Mouse (Mus musculus) liver, adult 2 months (tissue): ENCODE results near the gene Luzp1. TPM values are rescaled to one million over a fixed set of nuclear protein-coding genes. Genes with fewer than 3 reads are reported as not detected.

Source experiments
- DNase-seq: peaks from one replicate; pipeline ENCODE4 v3.0.0-alpha.2; 2011; ENCODE audit warnings: low read depth, low spot score; ENCODE audit errors: extremely low read depth
- H3K27ac ChIP-seq: fragments of 200-500 bp; replicated peaks from 2 replicates; pipeline ENCODE4 v1.5.1; 2012; ENCODE audit warnings: low read depth, mild to moderate bottlenecking, control low read depth, inconsistent platforms, low read length; ENCODE audit not compliant: insufficient read depth
- H3K27me3 ChIP-seq: fragments of 200-500 bp; 2 replicates; pipeline ENCODE4 v1.6.1; 2012; ENCODE audit warnings: mild to moderate bottlenecking, moderate library complexity, low read length, inconsistent platforms; ENCODE audit not compliant: control insufficient read depth, insufficient read depth
- H3K36me3 ChIP-seq: fragments of 200-500 bp; 2 replicates; pipeline ENCODE4 v1.6.1; 2012; ENCODE audit warnings: low read length, inconsistent platforms; ENCODE audit not compliant: control insufficient read depth, insufficient read depth
- H3K4me1 ChIP-seq: fragments of 200-500 bp; 2 replicates; pipeline ENCODE4 v1.6.1; 2011; ENCODE audit warnings: low read length; ENCODE audit not compliant: control insufficient read depth, insufficient read depth
- H3K4me3 ChIP-seq: fragments of 200-500 bp; 2 replicates; pipeline ENCODE4 v1.5.1; 2011; ENCODE audit warnings: low read depth, mild to moderate bottlenecking, control low read depth, low read length, moderate library complexity; ENCODE audit not compliant: insufficient read depth
- H3K79me2 ChIP-seq: fragments of 200-500 bp; 2 replicates; pipeline ENCODE4 v1.6.1; 2012; ENCODE audit warnings: inconsistent platforms, mild to moderate bottlenecking, low read length, moderate library complexity; ENCODE audit not compliant: control insufficient read depth, insufficient read depth
- H3K9ac ChIP-seq: fragments of 200-500 bp; 2 replicates; pipeline ENCODE4 v1.6.1; 2012; ENCODE audit warnings: low read depth, mild to moderate bottlenecking, control low read depth, inconsistent platforms, low read length
- CTCF ChIP-seq: fragments of 200-500 bp; IDR thresholded peaks from 2 replicates; pipeline ENCODE4 v1.5.1; 2011; ENCODE audit warnings: low read depth, low read length, control low read depth
- POLR2A ChIP-seq: fragments of 200-500 bp; IDR thresholded peaks from 2 replicates; pipeline ENCODE4 v1.6.1; 2011; ENCODE audit warnings: low read length, control low read depth; ENCODE audit not compliant: insufficient read depth; ENCODE audit errors: extremely low read depth
- WGBS: fragments of 180-500 bp; shearing (Covaris S2); methylation state at CpG from one replicate; pipeline ENCODE4 v1.1.7; 2018; 5-methylcytosine and 5-hydroxymethylcytosine counted together
- polyA plus RNA-seq: library from polyadenylated mRNA; depleted of rRNA; stranded (reverse); fragments of >200 nt; gene quantifications from 2 replicates; pipeline ENCODE4 v1.2.3, GENCODE M21; 2012; rRNA removed
- total RNA-seq: library from RNA; depleted of rRNA; stranded (reverse); fragments of >200 nt; gene quantifications from 2 replicates; pipeline ENCODE4 v1.2.3, GENCODE M21; 2014; rRNA removed

The Luzp1 gene
- total RNA-seq: 6.8 and 8.1 TPM in 2 replicates
- 2.5 and 3.3 TPM in 2 replicates for polyA plus RNA-seq

DNA sequence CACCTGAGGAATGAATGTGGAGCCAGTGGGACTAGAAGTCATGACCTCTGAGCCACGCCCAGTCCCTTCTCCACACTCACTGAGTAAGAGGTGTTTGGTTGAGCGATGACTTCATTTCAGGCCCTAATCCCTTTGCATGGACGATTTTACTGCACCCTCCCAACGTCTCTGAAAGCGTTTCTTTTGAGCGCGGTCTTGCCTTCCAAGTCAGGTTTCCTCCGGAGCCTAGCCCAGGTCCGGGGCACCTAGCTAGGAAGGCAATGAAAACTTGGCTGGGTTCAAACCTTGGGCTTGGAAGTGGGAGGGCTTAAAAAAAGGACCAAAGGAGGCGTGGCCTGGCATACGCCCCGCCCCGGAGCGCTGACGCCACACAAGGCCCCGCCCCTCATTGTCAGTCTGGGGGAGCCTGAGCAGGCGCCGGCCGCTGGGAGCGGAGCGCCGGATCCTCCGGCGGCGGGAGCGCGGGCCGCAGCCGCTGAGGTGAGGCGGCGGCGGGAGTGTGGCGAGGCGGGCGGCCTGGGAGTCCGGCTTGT lies at the start of gene Luzp1:
Gene Luzp1 (plus strand): TSS at position 391 of the 533 bp plus-strand sequence.
- TF ChIP-seq CTCF (no peak), POLR2A (peak; percentile 95)
- Histone ChIP-seq H3K79me2 (peaks cover 3% of the 10 kb centered on the region; the same call in 1 of the 2 replicates), H3K27ac (peak within 1 kb of the TSS; percentile 77), H3K4me1 (peaks cover 4% of the 10 kb centered on the region; the same call in 1 of the 2 replicates), H3K4me3 (peak within 1 kb of the TSS; percentile 94), H3K36me3 (no peaks in the 10 kb centered on the region), H3K27me3 (no peaks in the 10 kb centered on the region), H3K9ac (peak within 1 kb of the TSS; percentile 98)
- peak; percentile 78 for DNase-seq
- 3% methylated on average over 36 of the region's 36 CpGs for WGBS

DNA sequence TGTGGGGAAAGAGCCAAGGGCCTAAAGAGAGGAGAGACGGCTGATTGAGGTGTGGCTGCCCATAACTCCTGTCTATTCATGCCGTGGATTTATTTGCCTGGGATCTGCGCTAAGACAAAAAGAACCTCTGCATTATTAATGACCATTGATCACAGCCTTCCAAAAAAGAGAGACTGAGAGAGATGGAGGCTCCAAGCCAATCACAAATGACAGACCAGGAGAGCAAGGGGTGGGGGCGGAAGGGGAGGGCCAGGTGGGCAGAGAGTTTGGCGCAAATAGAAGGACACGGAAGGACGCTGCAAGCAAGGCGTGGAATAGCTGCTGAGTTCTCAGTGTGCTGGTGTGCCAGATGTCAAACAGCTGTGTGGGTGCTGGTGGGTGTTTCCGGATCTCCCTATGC lies 46.3 kb upstream of the Luzp1 start, which contains the start of gene Htr1d:
Gene Htr1d (plus strand): TSS at position 301 of the 400 bp plus-strand sequence.
- Histone ChIP-seq H3K36me3 (no peaks in the 10 kb centered on the region), H3K27ac (no peak within 1 kb of the TSS)

DNA sequence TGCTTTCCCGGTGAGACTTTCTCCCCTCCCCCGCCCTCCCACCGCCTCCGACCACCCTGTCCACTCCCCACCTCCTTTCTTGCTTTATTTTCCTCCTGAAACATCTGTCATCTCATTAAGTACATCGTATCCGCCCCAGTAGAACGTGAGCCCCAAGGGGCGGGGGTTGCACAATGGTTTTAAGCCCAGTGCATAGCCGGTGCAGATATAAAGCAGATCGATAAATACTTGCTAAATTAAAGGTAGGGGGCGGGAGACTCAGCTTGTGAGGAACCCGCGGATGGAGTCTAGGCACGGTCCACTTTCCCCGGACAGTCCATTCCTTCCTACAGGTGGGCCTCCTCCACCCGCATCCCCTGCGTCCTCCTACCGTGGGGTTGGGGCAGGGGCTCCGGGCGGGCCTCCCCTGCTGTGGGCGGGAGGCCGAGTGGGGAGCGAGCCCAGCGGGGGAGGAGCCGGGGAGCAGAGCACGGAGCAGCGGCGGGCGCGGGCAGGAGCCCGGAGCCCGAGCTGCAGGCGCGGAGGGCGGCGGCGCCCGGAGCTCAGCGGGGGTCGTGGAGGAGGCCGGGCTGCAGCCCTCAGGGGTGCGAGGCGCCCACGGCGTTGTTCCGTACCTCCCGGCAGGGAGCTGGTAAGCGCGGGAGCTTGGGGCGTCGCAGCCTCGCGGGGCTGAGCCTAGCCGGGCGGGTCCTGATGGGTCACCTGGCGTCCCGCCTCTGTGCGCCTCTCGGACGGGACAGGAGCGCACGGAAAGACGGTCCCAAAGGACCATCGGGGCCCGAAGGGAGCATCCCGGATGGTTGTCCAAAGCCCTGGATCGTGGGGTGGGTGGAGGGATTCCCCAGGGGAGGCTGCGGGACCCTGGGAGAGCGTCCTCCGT lies 45.2 kb upstream of the Luzp1 start:
- 2% methylated on average over 64 of the region's 70 CpGs for WGBS
- Histone ChIP-seq H3K79me2 (no peaks in the 10 kb centered on the region), H3K36me3 (no peaks in the 10 kb centered on the region), H3K27me3 (0 out of 2 replicates have a peak, but pooled peaks cover 3% of the 10 kb centered on the region), H3K4me3 (peak overlapping the region; percentile 42; the same call in 1 of the 2 replicates), H3K4me1 (0 out of 2 replicates have a peak, but pooled peaks cover 3% of the 10 kb centered on the region), H3K9ac (peak overlapping the region; percentile 43; the same call in 1 of the 2 replicates), H3K27ac (no peak overlapping the region)
- DNase-seq: no peak
- TF ChIP-seq CTCF (no peak), POLR2A (no peak)

More for the DNA sequence above, 46.3 kb upstream of the Luzp1 start, which contains the start of gene Htr1d:
- H3K27me3 ChIP-seq: 0 out of 2 replicates have a peak, but pooled peaks cover 3% of the 10 kb centered on the region
- no peak within 1 kb of the TSS for H3K9ac ChIP-seq
- no peak for DNase-seq
- WGBS: 77% methylated on average over 9 of the region's 9 CpGs
- no peaks in the 10 kb centered on the region for H3K79me2 ChIP-seq
- 0 out of 2 replicates have a peak, but pooled peaks cover 3% of the 10 kb centered on the region for H3K4me1 ChIP-seq
- H3K4me3 ChIP-seq: peak within 1 kb of the TSS; percentile 42; the same call in 1 of the 2 replicates
- TF ChIP-seq POLR2A (no peak), CTCF (no peak)

DNA sequence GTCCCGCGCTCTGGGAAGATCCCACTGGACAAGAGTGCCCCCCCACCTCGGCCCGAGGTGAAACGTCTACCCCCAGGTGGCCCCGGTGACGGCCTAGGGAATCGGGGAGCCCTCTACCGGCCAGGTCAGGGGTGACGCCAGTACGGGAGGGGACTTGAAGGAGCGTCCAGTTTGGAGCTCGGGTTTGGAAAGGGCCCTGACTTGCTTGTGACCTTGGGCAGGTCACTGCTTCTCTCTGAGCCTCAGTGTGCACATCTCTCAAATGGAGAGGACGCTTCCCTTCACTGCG lies 44.6 kb upstream of the Luzp1 start:
- WGBS: 3% methylated on average over 15 of the region's 15 CpGs
- Histone ChIP-seq H3K4me1 (0 out of 2 replicates have a peak, but pooled peaks cover 3% of the 10 kb centered on the region), H3K36me3 (no peaks in the 10 kb centered on the region), H3K27me3 (0 out of 2 replicates have a peak, but pooled peaks cover 3% of the 10 kb centered on the region), H3K9ac (no peak overlapping the region), H3K27ac (no peak overlapping the region), H3K79me2 (no peaks in the 10 kb centered on the region), H3K4me3 (peak overlapping the region; percentile 42; the same call in 1 of the 2 replicates)
- TF ChIP-seq POLR2A (no peak), CTCF (peak; percentile 66)
- peak; percentile 12 for DNase-seq

DNA sequence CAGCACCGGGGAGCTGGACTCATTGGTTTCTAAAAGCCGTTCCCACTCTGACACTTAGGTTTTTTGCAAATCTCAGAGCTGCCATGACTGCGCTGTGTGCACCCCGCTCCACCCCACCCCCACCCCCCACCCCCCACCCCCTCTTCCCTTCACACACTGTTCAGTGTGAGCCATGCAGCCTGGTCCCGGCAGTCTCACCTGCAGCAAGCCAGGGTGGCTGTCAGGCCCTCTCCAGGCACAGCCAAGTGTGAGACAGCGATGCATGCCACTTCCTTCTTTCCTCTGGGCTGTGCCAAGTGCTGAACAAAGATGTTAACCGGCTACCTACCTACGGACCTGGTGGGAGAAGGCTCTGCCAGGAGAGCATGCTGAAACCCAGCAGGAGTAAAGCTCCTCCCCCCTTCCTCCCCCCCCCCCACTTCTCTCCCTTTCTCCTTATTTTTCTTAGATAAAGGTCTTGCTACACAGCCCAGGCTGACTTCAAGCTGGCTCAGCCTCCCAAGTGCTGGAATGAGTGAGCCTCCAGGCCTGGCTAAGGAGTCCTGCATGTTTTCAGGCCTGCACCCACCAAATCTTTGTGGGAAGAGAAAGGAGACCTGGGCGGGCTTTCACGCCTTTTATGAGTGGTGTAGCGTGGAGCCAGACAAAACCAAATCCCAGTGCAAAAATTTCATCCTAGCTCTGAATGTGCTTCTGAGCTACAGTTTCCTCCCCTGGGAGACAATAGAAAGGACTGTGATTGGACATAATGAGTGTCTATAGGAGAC lies 38.8 kb upstream of the Luzp1 start:
- no peaks in the 10 kb centered on the region for H3K27me3 ChIP-seq
- H3K27ac ChIP-seq: no peak overlapping the region
- H3K9ac ChIP-seq: no peak overlapping the region
- TF ChIP-seq CTCF: no peak
- TF ChIP-seq POLR2A: no peak
- H3K4me1 ChIP-seq: no peaks in the 10 kb centered on the region
- no peak for DNase-seq
- no peaks in the 10 kb centered on the region for H3K36me3 ChIP-seq
- H3K4me3 ChIP-seq: no peak overlapping the region
- H3K79me2 ChIP-seq: no peaks in the 10 kb centered on the region
- WGBS: 80% methylated on average over 11 of the region's 11 CpGs
